Mouse (Mus musculus) forebrain, embryonic 15.5 days (tissue): ENCODE measurements around the gene Aqr. TPM values are rescaled to one million over a fixed set of nuclear protein-coding genes. Genes with fewer than 3 reads are reported as not detected.

Experiments
- ATAC-seq: fragments of 200-750 bp; cut with Nextera tagmentation; replicated peaks from 2 replicates; pipeline ENCODE4 v1.8.0; 2017; ENCODE audit warnings: mild to moderate bottlenecking, moderate TSS enrichment, moderate library complexity
- H3K27ac ChIP-seq: fragments of 300-500 bp; sonication (generic); replicated peaks from 2 replicates; pipeline ENCODE4 v1.5.1; 2015; ENCODE audit warnings: mild to moderate bottlenecking, inconsistent platforms
- H3K27me3 ChIP-seq: fragments of 300-500 bp; sonication (generic); 2 replicates; pipeline ENCODE4 v1.6.1; 2015; ENCODE audit warnings: inconsistent platforms
- H3K36me3 ChIP-seq: fragments of 300-500 bp; sonication (generic); 2 replicates; pipeline ENCODE4 v1.6.1; 2015; ENCODE audit warnings: mild to moderate bottlenecking, inconsistent platforms
- H3K4me1 ChIP-seq: fragments of 300-500 bp; sonication (generic); 2 replicates; pipeline ENCODE4 v1.6.1; 2015; ENCODE audit warnings: inconsistent platforms
- H3K4me2 ChIP-seq: fragments of 300-500 bp; sonication (generic); replicated peaks from 2 replicates; pipeline ENCODE4 v1.6.1; 2015; ENCODE audit warnings: mild to moderate bottlenecking, inconsistent platforms
- H3K4me3 ChIP-seq: fragments of 300-500 bp; sonication (generic); 2 replicates; pipeline ENCODE4 v1.5.1; 2015; ENCODE audit warnings: mild to moderate bottlenecking, inconsistent platforms
- H3K9ac ChIP-seq: fragments of 300-500 bp; sonication (generic); replicated peaks from 2 replicates; pipeline ENCODE4 v1.6.1; 2015; ENCODE audit warnings: mild to moderate bottlenecking, inconsistent platforms
- H3K9me3 ChIP-seq: fragments of 300-500 bp; sonication (generic); 2 replicates; pipeline ENCODE4 v1.6.1; 2016; ENCODE audit warnings: inconsistent platforms
- WGBS: fragments of 180-500 bp; shearing (Covaris S2); methylation state at CpG from one replicate; pipeline ENCODE4 v1.1.7; 2015; ENCODE audit warnings: mixed read lengths; 5-methylcytosine and 5-hydroxymethylcytosine counted together
- polyA plus RNA-seq: library from polyadenylated mRNA; unstranded; fragments of >200 nt; fragmentation: Nextera tagmentation; extraction: Ambion mirVana; gene quantifications from 2 replicates; pipeline ENCODE4 v1.2.1, GENCODE M21; 2015

Aqr gene
- polyA plus RNA-seq, 1 experiment from 2014 or later = 49.9 TPM

GRCm38 (mm10) chr2:114130657-114131056, 56.2 kb downstream of the Aqr start:
- 96% methylated on average over 13 of the region's 13 CpGs for WGBS
- no peaks in the 10 kb centered on the region for H3K27me3 ChIP-seq
- no peak overlapping the region for H3K9ac ChIP-seq
- ATAC-seq = no peak
- H3K4me3 ChIP-seq = no peak overlapping the region
- no peak overlapping the region for H3K4me2 ChIP-seq
- H3K9me3 ChIP-seq = no peaks in the 10 kb centered on the region
- no peak overlapping the region for H3K27ac ChIP-seq
- no peaks in the 10 kb centered on the region for H3K4me1 ChIP-seq
- H3K36me3 ChIP-seq = peaks cover 71% of the 10 kb centered on the region

GRCm38 (mm10) chr2:114123304-114123703, 63.5 kb downstream of the Aqr start:
- H3K27me3 ChIP-seq = no peaks in the 10 kb centered on the region
- ATAC-seq = no peak
- H3K9ac ChIP-seq = no peak overlapping the region
- no peak overlapping the region for H3K4me3 ChIP-seq
- no peak overlapping the region for H3K27ac ChIP-seq
- 98% methylated on average over 4 of the region's 4 CpGs for WGBS
- peaks cover 70% of the 10 kb centered on the region for H3K36me3 ChIP-seq
- H3K4me2 ChIP-seq = no peak overlapping the region
- H3K9me3 ChIP-seq = no peaks in the 10 kb centered on the region
- no peaks in the 10 kb centered on the region for H3K4me1 ChIP-seq

GRCm38 (mm10) chr2:114119451-114119850, 67.4 kb downstream of the Aqr start:
- 83% methylated on average over 7 of the region's 7 CpGs for WGBS
- Histone ChIP-seq H3K27me3 (no peaks in the 10 kb centered on the region), H3K4me1 (no peaks in the 10 kb centered on the region), H3K4me3 (no peak overlapping the region), H3K36me3 (peaks cover 68% of the 10 kb centered on the region), H3K27ac (no peak overlapping the region), H3K9me3 (no peaks in the 10 kb centered on the region), H3K4me2 (no peak overlapping the region), H3K9ac (no peak overlapping the region)
- ATAC-seq = no peak

DNA sequence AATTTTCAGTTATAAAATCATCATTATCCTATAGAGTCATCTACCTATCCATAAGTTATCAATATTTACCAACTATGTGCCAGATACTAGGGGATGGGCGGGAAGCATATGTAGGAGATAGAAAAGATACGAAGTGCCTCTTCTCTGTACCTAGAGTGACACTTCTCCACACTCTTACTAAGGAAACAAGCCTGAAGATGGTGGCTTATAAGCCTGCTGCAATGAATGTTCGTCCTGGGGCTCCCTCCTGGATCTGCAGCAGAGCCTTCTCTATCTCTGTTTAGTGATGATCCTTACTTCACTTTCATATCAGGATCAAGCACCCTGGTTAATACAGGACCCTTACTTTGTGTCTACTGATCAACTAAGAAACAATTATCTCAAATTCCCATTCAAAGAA, 69.2 kb downstream of the Aqr start:
- Histone ChIP-seq H3K9ac (no peak overlapping the region), H3K4me3 (no peak overlapping the region), H3K27ac (no peak overlapping the region), H3K36me3 (peaks cover 69% of the 10 kb centered on the region), H3K4me1 (no peaks in the 10 kb centered on the region), H3K27me3 (no peaks in the 10 kb centered on the region), H3K9me3 (no peaks in the 10 kb centered on the region), H3K4me2 (no peak overlapping the region)
- 93% methylated on average over 3 of the region's 3 CpGs for WGBS
- ATAC-seq = no peak

- Histone ChIP-seq H3K4me3 (no peak overlapping the region), H3K9ac (no peak overlapping the region), H3K9me3 (no peaks in the 10 kb centered on the region), H3K36me3 (peaks cover 71% of the 10 kb centered on the region), H3K4me2 (no peak overlapping the region), H3K27ac (no peak overlapping the region), H3K4me1 (no peaks in the 10 kb centered on the region), H3K27me3 (no peaks in the 10 kb centered on the region)
- 97% methylated on average over 3 of the region's 3 CpGs for WGBS
- ATAC-seq = no peak
Measured at GRCm38 (mm10) chr2:114117235-114117634, 69.6 kb downstream of the Aqr start.

DNA sequence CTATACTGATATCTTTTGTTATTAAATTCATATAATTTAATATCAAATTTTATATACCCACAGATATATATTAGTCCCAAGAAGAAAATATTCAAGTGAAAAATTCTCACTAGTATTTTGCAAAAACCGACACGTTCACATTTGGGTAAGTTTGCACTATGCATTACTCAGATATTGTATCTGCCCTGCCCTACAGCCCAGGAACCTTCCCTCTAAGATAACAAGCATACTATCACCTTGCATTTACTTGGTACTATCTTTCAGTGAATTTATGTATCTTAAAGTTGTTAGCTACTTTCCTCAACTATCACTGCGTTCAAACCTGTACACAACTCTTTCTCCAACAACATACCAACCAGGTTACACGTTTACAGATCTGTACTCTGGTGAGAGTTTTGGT, 71.3 kb downstream of the Aqr start:
- WGBS = 97% methylated on average over 4 of the region's 4 CpGs

DNA sequence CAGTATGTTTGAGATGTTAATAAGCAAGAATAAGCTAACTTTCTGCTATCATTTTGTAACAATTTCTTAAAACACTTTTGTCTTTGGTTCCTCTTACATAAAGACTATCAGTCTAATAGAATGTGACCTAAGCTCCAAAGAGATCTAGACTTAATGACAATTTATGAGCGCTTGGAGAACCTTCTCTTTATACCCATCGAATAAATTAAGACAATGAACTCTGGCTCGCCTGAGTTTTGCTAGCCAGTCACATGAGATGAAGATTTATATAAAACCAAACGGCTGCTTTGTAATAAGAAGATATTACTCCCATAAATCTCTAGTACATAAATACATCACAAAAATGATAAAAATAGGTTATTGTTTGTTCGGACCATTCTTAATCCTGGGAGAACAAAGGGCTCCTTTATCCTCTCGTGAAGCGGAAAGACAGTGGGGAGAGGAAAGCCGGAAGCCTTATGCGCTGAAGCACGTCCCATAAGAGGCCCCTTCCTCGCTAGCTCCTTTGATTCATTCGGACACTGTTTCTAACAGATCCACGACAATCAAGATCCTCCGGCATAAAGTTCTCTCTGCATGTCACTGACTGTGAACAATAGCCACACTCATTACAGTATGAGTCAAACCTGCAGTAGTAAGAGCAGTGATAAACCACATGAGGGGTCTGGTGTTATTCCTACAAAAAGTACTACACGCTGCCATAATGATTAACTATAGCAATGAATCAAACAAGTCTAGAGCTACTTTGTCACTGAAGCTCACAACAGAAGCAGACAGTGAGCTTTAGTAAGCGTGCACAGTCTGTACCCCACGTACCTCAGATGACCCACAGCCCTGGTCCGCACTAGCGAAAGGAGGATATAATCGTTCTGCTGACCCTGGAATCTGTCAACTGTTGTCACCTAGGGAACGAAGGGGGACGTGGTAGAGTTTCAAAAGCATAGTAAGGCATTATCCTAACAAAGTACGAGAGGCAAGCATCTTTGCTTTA, 79.2 kb downstream of the Aqr start:
- 47% methylated on average over 23 of the region's 23 CpGs for WGBS
- Histone ChIP-seq H3K4me2 (no peak overlapping the region), H3K9ac (no peak overlapping the region), H3K36me3 (peaks cover 74% of the 10 kb centered on the region), H3K9me3 (no peaks in the 10 kb centered on the region), H3K4me3 (no peak overlapping the region), H3K27ac (no peak overlapping the region), H3K27me3 (no peaks in the 10 kb centered on the region), H3K4me1 (no peaks in the 10 kb centered on the region)
- no peak for ATAC-seq

More for the DNA sequence above, 71.3 kb downstream of the Aqr start:
- H3K36me3 ChIP-seq = peaks cover 69% of the 10 kb centered on the region
- no peaks in the 10 kb centered on the region for H3K4me1 ChIP-seq
- H3K9ac ChIP-seq = no peak overlapping the region
- H3K4me2 ChIP-seq = no peak overlapping the region
- H3K27me3 ChIP-seq = no peaks in the 10 kb centered on the region
- H3K27ac ChIP-seq = no peak overlapping the region
- H3K4me3 ChIP-seq = no peak overlapping the region
- ATAC-seq = no peak
- H3K9me3 ChIP-seq = no peaks in the 10 kb centered on the region

- no peak overlapping the region for H3K4me2 ChIP-seq
- no peak for ATAC-seq
- no peak overlapping the region for H3K27ac ChIP-seq
- H3K9me3 ChIP-seq = no peaks in the 10 kb centered on the region
- no peak overlapping the region for H3K9ac ChIP-seq
- peaks cover 76% of the 10 kb centered on the region for H3K36me3 ChIP-seq
- WGBS = 94% methylated on average over 8 of the region's 8 CpGs
- no peak overlapping the region for H3K4me3 ChIP-seq
- no peaks in the 10 kb centered on the region for H3K27me3 ChIP-seq
- no peaks in the 10 kb centered on the region for H3K4me1 ChIP-seq
Measured at GRCm38 (mm10) chr2:114106383-114106782, 80.4 kb downstream of the Aqr start.

- WGBS = 85% methylated on average over 3 of the region's 3 CpGs
- ATAC-seq = no peak
Measured at GRCm38 (mm10) chr2:114102471-114102870, 84.4 kb downstream of the Aqr start.

DNA sequence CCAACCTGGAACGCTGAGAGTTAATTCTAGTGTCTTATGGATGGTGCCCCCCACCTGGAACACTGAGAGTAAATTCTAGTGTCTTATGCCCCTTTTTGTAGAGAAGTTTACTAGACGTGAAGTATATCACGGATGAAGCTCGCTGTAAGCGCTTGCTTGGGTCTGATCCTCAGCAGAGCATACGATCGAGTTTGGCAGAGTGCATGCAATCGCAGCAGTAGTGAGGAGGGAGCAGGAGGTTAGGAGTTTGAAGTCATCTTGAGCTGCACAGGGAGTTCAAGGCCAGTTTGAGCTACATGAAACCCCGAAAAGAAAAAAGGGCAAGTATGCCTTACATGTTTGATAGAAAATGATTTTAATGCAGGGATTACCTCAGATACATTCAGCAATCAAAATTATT, 86.0 kb downstream of the Aqr start:
- Histone ChIP-seq H3K9ac (no peak overlapping the region), H3K27ac (no peak overlapping the region), H3K4me1 (no peaks in the 10 kb centered on the region), H3K36me3 (peaks cover 60% of the 10 kb centered on the region), H3K4me2 (no peak overlapping the region), H3K4me3 (no peak overlapping the region), H3K27me3 (no peaks in the 10 kb centered on the region), H3K9me3 (no peaks in the 10 kb centered on the region)
- WGBS = 96% methylated on average over 9 of the region's 9 CpGs
- no peak for ATAC-seq

More at GRCm38 (mm10) chr2:114102471-114102870, 84.4 kb downstream of the Aqr start:
- Histone ChIP-seq H3K4me1 (no peaks in the 10 kb centered on the region), H3K4me2 (no peak overlapping the region), H3K9ac (no peak overlapping the region), H3K4me3 (no peak overlapping the region), H3K27me3 (no peaks in the 10 kb centered on the region), H3K27ac (no peak overlapping the region), H3K9me3 (no peaks in the 10 kb centered on the region), H3K36me3 (peaks cover 64% of the 10 kb centered on the region)

GRCm38 (mm10) chr2:114099816-114100215, 87.0 kb downstream of the Aqr start:
- no peak overlapping the region for H3K9ac ChIP-seq
- H3K4me2 ChIP-seq = no peak overlapping the region
- H3K27me3 ChIP-seq = no peaks in the 10 kb centered on the region
- H3K4me1 ChIP-seq = no peaks in the 10 kb centered on the region
- H3K4me3 ChIP-seq = no peak overlapping the region
- ATAC-seq = no peak
- no peak overlapping the region for H3K27ac ChIP-seq
- 84% methylated on average over 3 of the region's 3 CpGs for WGBS
- H3K36me3 ChIP-seq = peaks cover 52% of the 10 kb centered on the region
- no peaks in the 10 kb centered on the region for H3K9me3 ChIP-seq

- peaks cover 48% of the 10 kb centered on the region for H3K36me3 ChIP-seq
- no peak overlapping the region for H3K27ac ChIP-seq
- no peak overlapping the region for H3K4me3 ChIP-seq
- H3K4me2 ChIP-seq = no peak overlapping the region
- ATAC-seq = no peak
- H3K4me1 ChIP-seq = no peaks in the 10 kb centered on the region
- 96% methylated on average over 5 of the region's 5 CpGs for WGBS
- no peaks in the 10 kb centered on the region for H3K9me3 ChIP-seq
- no peak overlapping the region for H3K9ac ChIP-seq
- H3K27me3 ChIP-seq = no peaks in the 10 kb centered on the region
Measured at GRCm38 (mm10) chr2:114099109-114099508, 87.7 kb downstream of the Aqr start.
